Mouse (Mus musculus) cortical plate, adult 2 months (tissue): ENCODE measurements around the gene Emc3. TPM values are rescaled to one million over a fixed set of nuclear protein-coding genes. Genes with fewer than 3 reads are reported as not detected.

ENCODE experiments used
- H3K27ac ChIP-seq: fragments of 200-500 bp; 2 replicates; pipeline ENCODE4 v1.5.1; 2012; ENCODE audit warnings: low read length, control low read depth, inconsistent platforms; ENCODE audit not compliant: insufficient read depth
- H3K4me1 ChIP-seq: fragments of 200-500 bp; 2 replicates; pipeline ENCODE4 v1.6.1; 2011; ENCODE audit warnings: low read length; ENCODE audit not compliant: control insufficient read depth, insufficient read depth
- H3K4me3 ChIP-seq: fragments of 200-500 bp; 2 replicates; pipeline ENCODE4 v1.5.1; 2011; ENCODE audit warnings: mild to moderate bottlenecking, low read length, control low read depth; ENCODE audit not compliant: insufficient read depth
- CTCF ChIP-seq: fragments of 200-500 bp; IDR thresholded peaks from 2 replicates; pipeline ENCODE4 v1.5.1; 2011; ENCODE audit warnings: mild to moderate bottlenecking, control low read depth, low read length; ENCODE audit not compliant: insufficient read depth; ENCODE audit errors: extremely low read depth
- POLR2A ChIP-seq: fragments of 200-500 bp; IDR thresholded peaks from 2 replicates; pipeline ENCODE4 v1.6.1; 2011; ENCODE audit warnings: mild to moderate bottlenecking, low read length, control low read depth; ENCODE audit not compliant: insufficient read depth; ENCODE audit errors: extremely low read depth
- polyA plus RNA-seq: library from polyadenylated mRNA; depleted of rRNA; stranded (reverse); fragments of >200 nt; gene quantifications from 2 replicates; pipeline ENCODE4 v1.2.3, GENCODE M21; 2012; rRNA removed

The Emc3 gene
- polyA plus RNA-seq, 1 experiment, result 95.2 TPM

- no peaks in the 10 kb centered on the region for H3K4me1 ChIP-seq
- H3K4me3 ChIP-seq, result peak overlapping the region; percentile 28
- no peak overlapping the region for H3K27ac ChIP-seq
- TF ChIP-seq POLR2A, result no peak
- peak; percentile 78 for TF ChIP-seq CTCF
Observed at GRCm38 (mm10) chr6:113469021-113469420, 62.4 kb downstream of the Emc3 start.

GRCm38 (mm10) chr6:113468512-113468911 is 62.9 kb downstream of the Emc3 start:
- no peak overlapping the region for H3K4me3 ChIP-seq
- H3K27ac ChIP-seq, result no peak overlapping the region
- H3K4me1 ChIP-seq, result no peaks in the 10 kb centered on the region
- TF ChIP-seq CTCF, result no peak
- no peak for TF ChIP-seq POLR2A

GRCm38 (mm10) chr6:113465602-113466001 is 65.8 kb downstream of the Emc3 start:
- Histone ChIP-seq H3K4me1 (no peaks in the 10 kb centered on the region), H3K27ac (no peak overlapping the region), H3K4me3 (no peak overlapping the region)
- no peak for TF ChIP-seq CTCF
- no peak for TF ChIP-seq POLR2A

Other genes starting within 250 kb of the Emc3 start
- gene Cpne9, start 249.3 kb downstream of the Emc3 start, polyA plus RNA-seq, result 136 and 163 TPM in 2 replicates
- 24.2 and 26.6 TPM in 2 replicates for gene Brpf1, start 224.5 kb downstream of the Emc3 start, polyA plus RNA-seq
- 13.7 and 14.3 TPM in 2 replicates for gene Ogg1, start 204.7 kb downstream of the Emc3 start, polyA plus RNA-seq
- gene Camk1, start 187.7 kb downstream of the Emc3 start, polyA plus RNA-seq, result 119 and 123 TPM in 2 replicates
- 57.1 and 57.3 TPM in 2 replicates for gene Tada3, start 153.8 kb downstream of the Emc3 start, polyA plus RNA-seq
- 156 and 177 TPM in 2 replicates for gene Arpc4, start 153.5 kb downstream of the Emc3 start, polyA plus RNA-seq
- gene Ttll3, start 142.4 kb downstream of the Emc3 start, polyA plus RNA-seq, result 22.4 and 26.0 TPM in 2 replicates
- gene Rpusd3, start 112.3 kb downstream of the Emc3 start, polyA plus RNA-seq, result 37.0 and 38.6 TPM in 2 replicates
- not detected in 2 replicates for gene Cidec, start 95.9 kb downstream of the Emc3 start, polyA plus RNA-seq
- gene Jagn1, start 89.1 kb downstream of the Emc3 start, polyA plus RNA-seq, result 51.8 and 54.0 TPM in 2 replicates
- gene Il17re, start 73.2 kb downstream of the Emc3 start, polyA plus RNA-seq, result 0.42 and 0.75 TPM in 2 replicates
- gene Il17rc, start 60.2 kb downstream of the Emc3 start, polyA plus RNA-seq, result 6.9 and 7.3 TPM in 2 replicates
- gene Creld1, start 48.4 kb downstream of the Emc3 start, polyA plus RNA-seq, result 60.2 and 62.8 TPM in 2 replicates
- 46.2 and 46.3 TPM in 2 replicates for gene Prrt3, start 29.7 kb downstream of the Emc3 start, polyA plus RNA-seq
- 4.2 and 4.3 TPM in 2 replicates for gene Fancd2, start within 50 bp of the Emc3 start, polyA plus RNA-seq
- 0.19 and 0.21 TPM in 2 replicates for gene Fancd2os, start 69.1 kb upstream of the Emc3 start, polyA plus RNA-seq
- 425 and 442 TPM in 2 replicates for gene Brk1, start 73.1 kb upstream of the Emc3 start, polyA plus RNA-seq
- gene Vhl, start 92.3 kb upstream of the Emc3 start, polyA plus RNA-seq, result 55.1 and 67.8 TPM in 2 replicates
- 23.7 and 24.7 TPM in 2 replicates for gene Irak2, start 106.8 kb upstream of the Emc3 start, polyA plus RNA-seq
- 28.4 and 28.8 TPM in 2 replicates for gene Tatdn2, start 165.4 kb upstream of the Emc3 start, polyA plus RNA-seq
- 0.15 and 0.40 TPM in 2 replicates for gene Ghrl, start 188.2 kb upstream of the Emc3 start, polyA plus RNA-seq
- 105 TPM in 2 replicates for gene Sec13, start 209.1 kb upstream of the Emc3 start, polyA plus RNA-seq